Mouse (Mus musculus) adipocyte (in vitro differentiated cells): Measurements from ENCODE around the gene Kcnj6.

ENCODE experiments used
- DNase-seq: peaks from one replicate; pipeline ENCODE4 v3.0.0-alpha.2; 2016; ENCODE audit warnings: low spot score

Gene Kcnj6

DNA sequence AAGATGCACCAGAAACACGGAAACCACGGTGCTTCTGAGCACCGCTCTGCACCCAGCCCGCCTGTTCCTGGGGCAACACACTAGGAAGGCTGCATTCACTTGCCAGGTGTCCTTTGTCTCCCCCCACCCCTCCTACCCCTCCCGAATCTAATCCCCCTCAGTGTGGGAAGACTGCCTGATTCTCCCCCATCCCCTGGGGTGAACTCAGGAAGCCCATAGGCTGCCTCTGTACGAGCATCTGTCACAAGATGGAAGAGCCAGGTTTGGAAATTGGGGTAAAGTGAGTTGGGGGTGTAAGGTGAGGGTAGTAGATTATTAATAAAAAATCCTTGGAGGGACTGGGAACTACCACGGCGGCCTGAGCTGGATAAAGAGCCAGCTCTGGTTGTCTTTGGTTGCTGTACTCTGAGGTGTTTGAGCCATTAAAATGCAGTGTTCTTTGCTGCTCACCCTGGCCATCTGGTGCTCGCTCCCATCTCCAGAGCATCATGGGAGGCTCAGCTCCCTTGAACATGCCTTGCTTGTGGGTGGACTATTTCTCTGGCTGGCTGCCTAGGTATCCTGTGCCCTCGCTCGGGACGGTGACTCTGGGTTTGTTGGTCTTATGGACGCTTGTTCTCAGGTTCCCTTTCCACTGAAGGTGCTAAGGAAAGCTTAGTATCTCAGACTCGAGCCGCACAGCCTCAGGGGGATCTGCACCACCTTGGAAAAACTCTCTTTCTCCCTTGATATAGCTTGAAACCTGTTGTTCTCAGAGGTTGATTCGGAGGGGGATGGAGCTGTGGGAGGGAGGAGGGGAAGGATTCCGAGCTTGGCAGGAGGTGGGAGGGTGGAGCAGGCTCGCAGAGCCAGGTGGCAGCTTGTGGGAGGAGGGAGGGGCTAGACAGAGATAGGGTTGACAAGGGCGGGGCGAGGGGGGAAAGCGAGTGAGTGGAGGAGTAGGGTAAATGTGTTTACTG is 65.9 kb downstream of the Kcnj6 start:
- no peak for DNase-seq

DNA sequence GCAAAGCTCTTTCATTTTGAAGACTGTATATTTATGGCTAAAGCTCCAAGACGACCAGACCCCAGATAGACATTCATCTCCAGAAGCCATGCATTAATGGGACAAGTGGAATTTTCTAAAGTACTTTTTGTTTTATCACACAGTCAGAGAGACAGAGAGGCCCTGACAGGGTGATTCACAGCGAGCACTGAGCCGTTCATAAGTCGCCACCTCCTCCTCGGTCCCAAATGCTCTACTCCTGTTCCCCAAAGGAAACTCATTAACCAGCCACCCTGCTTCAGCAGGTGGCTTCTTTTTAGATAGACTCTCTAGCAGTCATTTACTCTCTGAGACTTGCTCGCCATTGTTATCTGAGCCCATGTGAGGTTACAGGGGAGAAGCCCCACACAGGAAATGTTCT is 72.1 kb downstream of the Kcnj6 start:
- DNase-seq = no peak

DNA sequence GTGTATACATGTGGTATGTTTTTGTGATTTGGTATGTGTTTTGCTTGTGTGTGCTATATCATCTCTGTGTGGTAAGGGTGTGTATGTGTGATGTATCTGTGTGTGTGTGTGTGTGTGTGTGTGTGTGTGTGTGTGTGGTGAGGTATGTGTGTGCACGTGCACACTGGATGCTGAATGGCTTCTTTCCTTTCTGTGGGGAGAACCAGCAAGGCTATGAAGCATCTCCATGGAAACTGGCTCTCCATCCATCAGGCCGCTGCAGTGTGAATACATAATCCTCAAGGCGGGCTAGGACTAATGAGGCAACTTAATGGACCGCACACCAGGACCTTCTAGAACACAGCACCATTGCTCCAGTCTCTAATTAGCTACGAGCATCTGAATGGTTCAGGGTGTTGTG is 78.3 kb downstream of the Kcnj6 start:
- DNase-seq = no peak

DNA sequence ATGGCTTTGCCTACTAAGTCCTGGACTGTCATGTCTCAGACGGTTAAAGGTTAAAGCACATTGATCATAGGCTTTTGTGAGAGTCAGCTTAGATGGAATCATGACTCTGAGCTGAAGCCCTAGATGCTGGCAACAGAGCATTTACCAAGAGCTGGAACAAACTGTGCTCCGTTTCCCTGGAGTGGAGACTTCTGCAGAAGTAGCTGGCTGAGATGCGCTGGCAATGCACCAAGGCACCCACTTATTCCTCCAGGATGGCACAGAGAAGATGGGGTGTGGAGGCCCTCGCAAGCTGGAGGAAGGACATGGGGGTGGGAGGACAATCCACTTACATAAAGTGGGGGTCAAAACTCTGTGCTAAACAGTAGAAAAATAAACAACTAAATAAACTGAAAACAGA is 91.5 kb downstream of the Kcnj6 start:
- no peak for DNase-seq

DNA sequence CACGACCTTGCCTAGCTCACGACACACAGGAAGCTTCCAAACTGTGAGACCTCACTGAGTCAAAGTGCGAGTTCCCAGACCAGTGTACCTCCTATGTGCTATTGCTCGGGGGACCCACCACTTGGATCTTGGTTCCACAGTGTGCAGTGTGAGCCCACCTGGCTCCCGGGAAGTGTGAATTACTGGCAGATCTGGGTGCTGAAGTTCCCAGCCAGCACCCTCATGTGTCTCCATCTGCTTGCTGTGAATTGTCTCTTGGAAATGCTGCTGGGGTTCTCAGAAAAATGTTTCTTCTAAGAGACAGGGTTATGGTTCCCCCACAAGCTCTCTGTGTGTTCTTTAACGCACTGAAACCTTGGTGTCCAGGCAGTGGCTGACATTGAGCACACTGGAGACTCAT is 98.7 kb downstream of the Kcnj6 start:
- no peak for DNase-seq

DNA sequence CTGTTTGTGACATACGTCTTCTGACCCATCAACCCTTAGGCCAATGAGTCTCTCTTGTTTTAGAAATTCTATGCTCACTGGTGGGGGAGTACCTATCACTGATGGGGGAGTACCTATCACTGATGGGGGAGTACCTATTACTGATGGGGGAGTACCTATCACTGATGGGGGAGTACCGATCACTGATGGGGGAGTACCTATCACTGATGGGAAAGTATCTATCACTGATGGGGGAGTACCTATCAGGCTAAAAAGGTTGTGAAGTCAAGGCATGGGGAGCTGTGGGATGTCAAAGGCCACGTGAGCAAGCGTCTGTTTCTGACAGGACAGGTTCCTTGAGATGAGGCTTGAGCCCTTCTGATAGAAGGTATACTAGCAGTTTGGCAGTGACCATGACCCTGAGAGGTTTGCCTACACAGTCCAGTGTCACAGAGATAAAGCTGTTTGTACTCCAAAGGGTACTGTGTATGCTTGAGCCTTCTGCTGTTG is 105.3 kb downstream of the Kcnj6 start:
- DNase-seq = no peak

DNA sequence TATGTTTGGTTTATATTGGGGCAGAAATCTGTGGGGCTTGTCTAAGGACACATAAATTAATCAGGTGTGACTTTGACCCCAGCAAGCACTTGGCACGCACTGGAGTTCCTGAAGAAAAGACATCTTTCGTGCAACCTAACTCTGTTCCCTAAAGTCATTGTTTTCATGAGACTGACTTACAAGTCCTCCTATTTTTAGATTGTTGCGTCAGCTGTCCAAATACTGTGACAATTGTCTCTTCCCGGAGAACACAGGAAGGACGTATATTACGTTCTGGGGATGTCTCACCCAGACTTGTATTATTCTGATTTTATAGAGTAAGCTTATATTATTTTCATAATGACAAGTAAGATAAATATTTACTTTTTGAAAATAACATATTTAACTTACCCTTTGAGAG is 106.9 kb downstream of the Kcnj6 start:
- no peak for DNase-seq

DNA sequence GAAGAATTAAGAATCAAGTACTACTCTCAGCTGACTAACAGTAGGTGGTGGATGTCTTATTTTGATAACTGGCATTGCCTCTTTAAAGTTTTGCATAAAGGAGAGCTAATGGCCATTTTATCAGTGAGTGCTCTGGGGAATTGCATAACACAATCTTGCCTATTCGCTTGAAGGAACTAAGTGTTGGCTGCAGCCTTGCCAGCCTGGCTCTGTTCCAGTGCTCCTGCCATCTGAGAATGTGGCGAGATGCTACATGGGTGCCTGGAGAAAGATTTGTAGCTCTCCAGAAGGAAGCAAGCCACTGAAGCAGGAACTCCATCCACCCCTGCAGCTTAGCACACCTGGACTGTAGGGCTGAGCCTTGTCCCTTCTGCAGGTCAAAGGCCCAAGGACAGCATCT is 107.4 kb downstream of the Kcnj6 start:
- no peak for DNase-seq

DNA sequence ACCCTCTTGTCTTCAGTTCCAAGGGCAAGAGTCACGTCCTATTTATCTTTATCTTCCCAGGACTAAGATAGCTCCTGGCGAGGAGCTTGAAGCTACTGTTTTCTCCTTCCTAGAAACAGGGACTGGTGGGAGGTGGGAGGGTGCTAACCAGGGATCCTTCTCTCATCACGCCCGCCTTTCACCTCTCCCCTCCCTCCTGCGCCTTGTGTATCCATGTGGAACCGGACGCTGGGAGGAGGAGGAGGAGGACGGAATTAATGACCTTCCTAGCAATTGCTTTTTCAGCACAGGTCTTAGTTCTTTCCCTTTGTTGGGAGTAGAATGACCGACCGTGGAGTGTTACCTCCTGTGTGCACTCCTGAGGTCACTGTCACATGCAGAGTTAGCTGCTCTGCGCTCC is 108.9 kb downstream of the Kcnj6 start:
- DNase-seq = no peak

DNA sequence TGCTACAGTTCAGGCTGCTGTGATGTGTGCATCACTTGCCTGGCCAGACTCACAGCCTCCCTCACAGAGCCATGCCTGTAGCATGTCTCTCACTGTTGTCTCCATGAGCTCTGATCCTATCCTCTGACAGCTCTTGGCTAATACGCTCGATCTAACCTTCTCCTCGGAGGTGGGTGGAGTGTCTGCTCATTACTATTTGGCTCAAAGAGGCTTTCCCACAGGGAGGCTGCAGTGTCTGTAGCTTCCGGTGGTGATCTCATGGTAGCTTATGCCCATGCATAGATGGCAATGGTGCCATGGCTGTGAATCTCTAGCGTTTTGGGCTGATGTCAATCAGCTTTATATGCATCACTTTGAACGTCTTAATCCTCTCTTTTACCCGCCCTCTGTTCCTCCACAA is 111.1 kb downstream of the Kcnj6 start:
- no peak for DNase-seq

DNA sequence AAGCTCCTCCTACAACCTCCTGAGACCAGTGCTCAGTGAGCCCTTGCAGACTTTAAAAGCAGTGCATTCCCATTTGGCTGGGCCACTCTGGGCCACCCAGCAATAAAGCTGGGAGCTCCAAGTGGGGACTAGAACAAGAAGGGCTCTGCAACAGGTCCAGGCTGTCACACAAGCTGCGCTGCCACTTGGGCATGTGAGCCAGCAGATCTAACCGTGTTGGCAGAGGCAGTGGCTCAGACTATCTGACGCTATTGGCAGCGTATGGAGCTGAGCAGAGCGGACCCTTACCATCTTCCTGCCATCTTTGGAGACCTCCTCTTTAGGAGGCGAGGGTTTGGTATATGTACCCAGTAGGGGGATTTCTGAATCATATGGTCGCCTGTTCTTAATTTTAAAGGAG is 112.4 kb downstream of the Kcnj6 start:
- DNase-seq = no peak

DNA sequence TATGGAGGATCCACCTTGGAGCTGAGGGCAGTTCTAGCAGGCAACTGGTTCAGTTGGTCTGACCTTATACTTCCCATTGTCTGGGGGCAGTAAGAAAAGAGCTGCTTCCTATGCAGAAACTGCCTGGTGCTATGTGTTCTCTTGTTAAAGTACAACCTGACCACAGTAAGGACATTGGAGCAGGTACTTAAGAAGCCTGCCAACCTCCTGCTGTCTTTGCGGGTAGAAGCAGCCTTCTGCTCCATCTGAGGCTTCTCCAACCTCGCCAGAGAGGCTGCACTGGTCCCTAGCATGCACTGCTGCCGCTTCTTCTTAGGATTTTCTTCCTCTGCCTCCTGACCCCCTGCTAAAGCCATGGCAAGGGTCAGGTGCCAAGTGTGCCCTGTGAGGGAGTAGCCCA is 113.6 kb downstream of the Kcnj6 start:
- DNase-seq = no peak

DNA sequence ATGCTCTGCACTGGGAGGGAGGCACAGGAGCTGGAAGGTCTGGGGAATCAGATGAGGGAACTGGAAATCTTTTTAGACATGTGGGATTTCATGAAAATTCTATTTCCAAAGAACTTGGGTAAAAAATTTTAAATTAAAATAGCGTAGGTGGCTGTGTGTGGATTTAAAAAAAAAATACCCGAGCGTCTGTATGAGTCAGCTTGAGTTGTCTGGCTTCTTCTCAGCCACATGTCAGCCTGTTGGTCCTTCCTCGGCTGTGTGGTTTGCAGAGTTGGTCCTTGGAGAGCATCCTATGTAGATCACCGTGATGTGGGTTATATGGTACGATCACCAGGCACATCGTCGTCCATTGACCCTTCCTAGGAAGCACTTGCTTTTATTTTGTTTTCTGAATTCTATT is 114.3 kb downstream of the Kcnj6 start:
- DNase-seq = no peak

DNA sequence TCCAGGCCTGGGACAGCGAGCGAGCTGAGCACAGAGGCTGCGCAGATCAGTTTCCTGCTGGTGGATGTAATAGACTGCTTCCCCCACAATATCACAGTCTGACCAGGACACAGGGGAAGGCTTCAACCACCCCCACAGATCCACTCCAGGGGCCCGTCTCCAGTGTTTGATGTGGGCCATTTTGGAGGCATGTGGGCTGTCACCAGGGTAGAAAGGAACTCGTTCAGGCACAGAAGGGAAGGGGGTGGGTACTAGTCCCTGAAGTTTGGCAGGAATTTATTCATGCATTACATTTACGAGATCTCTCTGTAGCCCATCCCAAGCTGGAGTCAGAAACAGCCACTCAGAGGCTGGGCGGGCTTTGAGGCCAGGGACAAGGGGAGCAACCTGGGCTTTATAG is 115.4 kb downstream of the Kcnj6 start:
- DNase-seq = no peak

DNA sequence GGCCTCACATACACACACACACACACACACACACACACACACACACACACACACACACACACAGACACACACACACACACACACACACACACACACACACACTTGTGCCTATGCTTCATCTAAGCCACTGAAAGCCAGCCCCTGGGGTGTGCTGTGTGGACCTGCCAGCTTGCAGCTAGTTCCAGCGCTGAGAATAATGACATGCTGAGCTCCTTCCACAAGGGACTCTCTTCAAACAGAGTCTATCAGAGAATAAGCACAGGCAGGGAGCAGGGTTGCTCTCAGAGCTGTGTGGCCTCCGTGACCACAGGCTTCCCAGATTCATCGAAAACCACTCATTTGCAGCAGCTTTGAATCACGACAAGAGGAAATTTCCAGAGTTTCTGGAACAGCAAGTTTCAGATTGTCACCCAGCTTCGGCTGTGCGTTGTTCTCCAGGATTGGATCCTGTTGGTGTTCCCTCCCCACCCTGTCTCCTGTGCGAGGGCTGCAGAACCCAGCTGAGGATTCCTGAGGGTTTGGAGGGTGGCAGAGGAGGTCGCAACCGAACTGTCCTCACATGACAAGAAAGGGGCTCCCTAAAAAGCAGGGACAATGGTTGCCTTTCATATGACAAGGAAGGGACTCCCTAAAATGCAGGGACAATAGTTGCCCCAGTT is 124.8 kb downstream of the Kcnj6 start:
- DNase-seq = no peak

DNA sequence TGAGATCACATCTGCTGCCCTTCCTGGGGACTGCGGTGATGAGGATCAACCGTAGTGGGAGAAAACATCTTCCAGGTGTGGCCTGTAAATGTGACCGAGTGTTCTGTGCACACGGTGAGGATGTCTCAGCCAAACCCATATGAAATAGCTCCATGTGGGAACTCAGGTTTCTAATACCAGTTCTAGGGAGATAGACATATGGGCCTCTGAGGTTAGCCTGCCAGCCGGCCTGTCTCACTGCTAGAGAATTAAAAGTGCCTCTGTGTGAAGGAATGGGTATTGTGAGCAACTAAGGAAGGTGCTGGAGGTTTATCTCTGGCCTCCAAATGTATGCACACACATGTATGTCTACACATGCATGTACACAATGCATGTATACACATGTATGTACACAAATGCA is 129.1 kb downstream of the Kcnj6 start:
- DNase-seq = no peak

DNA sequence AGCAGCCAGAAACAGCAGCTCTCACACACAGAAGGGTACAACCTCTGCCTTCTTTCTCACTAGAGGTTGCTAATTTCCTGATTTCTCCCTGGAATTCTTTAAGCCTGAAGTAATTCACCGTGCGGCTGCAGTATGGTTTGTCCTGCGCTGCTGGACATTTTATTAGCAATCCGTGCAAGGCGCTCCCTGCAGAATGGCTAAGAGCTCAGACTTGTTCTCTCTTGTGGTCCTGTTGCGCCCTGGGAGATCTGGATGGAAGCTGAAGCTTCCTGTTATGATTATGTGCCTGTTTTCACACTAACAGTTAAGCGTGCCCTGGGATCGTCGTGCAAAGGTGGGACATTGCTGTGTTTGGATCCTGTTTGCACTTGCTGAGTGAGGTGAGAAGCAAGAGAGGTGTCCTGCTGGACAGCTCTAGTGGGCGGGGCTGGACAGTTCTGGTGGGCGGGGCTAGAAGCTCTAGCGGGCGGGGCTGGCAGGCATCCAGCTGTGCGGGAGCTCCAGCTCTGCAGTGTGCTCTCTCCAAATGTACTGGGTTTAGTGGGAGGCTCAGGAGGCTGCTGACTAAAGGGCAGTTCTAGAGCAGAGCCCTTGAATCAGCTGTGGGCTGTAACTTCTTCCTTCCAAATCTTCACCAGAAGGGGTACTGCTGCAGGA is 131.1 kb downstream of the Kcnj6 start:
- DNase-seq = no peak

DNA sequence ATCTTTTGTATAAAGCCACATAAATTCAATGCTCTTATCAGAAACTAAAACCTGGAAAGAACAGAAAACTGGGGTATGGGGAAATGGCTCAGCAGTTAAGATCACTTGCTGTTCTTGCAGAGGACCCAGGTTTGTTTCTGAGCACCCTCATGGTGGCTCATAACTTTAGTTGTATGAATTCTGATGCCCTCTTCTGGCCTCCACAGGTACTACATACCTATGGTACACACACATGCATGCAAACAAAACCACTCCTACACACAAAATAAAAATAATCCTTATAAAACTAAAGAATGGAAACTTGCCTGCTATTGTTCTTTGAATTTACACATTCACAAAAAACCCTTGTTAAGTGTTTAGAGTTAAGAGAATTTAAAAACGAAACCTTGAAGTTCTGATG is 131.7 kb downstream of the Kcnj6 start:
- DNase-seq = no peak

DNA sequence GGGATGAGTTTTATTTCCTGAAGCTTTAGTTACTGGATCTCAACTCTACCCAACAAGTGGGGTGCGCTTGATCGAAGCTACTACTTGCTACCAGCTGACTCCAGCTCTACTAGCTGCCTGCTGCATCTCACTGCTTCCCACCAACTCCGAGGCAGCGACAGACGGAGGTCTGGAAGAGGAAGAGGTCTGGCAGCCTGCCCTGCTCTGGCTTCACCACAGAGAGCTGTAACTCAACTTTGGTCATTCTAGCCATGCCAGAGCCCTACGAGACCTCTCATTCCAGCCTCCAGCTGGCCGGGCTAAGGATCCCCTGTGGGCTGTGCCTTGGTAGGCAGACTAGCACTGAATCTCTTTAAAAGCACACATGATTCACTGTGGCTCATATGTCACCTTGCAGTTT is 132.4 kb downstream of the Kcnj6 start:
- no peak for DNase-seq

DNA sequence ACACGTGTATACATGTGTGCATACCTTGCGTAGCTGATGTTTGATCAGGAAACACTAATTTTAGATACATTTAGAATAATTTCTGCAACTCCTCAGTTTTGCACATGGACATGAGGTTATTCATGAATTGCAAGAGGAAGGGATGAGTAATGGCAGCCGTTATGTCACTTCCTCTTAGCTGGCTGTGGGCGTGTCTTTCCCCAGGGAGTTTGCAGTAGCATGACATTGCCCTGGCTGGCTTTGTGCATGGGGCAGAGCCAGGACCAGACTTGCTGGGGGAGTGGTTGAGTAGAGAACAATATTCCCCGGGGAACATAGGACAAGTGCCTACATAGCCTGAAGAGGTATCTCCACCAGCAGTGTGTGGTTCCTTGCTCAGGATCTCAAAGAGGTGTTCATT is 134.0 kb downstream of the Kcnj6 start:
- no peak for DNase-seq

DNA sequence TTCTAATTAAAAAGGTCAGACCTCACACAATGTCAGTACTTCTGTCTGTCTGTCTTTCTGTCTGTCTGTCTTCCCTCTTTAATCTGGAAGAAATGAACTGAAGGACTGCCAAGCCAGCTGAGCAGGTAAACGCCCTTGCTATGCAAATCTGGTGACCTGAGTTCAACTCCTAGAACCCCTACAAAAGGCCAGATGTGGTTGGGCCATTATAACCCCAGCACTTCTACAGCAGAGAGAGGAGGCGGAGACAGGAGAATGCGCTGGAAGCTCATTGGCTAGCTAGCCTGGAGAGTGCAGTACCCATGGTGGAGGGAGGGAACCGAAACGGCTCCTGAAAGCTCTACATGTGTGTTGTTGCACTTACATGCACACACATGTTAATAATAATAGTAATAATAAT is 141.5 kb downstream of the Kcnj6 start:
- no peak for DNase-seq

DNA sequence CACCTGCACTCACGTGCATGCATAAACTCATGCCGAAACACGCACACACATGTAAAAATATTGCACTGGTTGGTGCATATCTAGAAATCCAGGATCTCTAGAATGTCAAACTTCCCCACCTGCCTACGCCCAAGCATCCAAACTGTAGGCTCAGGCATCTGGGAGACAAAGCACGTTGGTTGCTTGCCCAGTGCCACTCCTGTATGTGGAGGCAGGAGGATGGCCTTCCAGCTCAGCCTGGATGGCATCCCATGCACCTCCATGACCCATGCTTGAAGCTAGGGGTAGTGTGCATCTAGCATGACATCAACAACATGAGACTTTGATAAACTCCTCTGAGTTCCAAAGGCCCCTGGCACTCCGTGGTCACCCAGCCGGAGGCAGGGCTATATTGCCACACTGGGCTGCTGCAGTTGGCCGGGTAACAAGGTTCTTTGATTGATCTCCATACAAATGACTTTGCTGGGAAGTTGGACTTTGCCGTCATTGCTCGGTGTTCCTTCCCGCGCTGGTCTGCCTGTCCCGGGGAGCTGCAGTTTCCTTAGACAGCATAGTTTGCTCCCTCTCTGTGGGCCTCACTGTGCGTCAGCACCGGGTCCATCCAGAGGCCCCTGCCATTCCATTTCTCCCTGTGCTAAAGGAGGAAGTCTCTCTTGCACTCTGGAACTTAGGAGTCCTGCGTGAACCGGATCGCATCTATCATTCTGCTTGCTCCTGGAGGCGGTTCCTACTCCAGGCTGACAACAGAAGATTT is 144.9 kb downstream of the Kcnj6 start:
- no peak for DNase-seq
